15 mouse cellular contexts compared by ENCODE assay signal in the genomic region with DNA sequence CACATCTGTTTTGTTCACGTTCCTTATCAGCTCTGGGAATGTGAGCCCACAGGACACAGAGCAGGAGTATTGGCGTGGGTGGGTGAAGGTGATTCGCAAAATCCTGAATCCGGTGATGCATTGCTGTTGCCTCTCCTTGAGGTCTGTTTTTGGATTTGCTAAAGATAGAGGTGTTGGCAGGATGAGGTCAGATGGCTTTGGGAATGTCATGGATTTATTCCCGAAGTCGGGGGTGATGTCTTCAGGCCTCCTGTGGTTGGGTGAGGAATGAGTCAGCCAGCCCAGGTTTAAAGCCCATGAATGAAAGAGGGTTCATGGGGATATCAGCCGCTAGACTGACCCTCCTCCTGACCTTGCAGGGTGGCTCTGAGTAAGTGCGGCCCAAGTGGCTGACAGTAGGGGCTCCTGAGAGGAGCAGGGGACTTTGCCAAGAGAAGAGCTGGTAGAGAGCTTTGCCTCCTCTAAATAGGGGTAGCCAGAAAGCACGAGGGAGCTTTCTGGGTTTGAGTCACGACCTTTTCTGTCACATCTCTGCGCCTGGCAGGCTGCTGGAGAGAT. TPM values are rescaled to one million over a fixed set of nuclear protein-coding genes. Genes with fewer than 3 reads are reported as not detected.
DNase-seq lines count a peak whose midpoint lies in the region; ATAC-seq and TF ChIP-seq lines count a peak whose summit lies in the region.
"Had no signal": no experiment of that assay in that cellular context is flagged by ENCODE, and none has a peak within 500 bp of the region (broad histone marks: within the 10 kb centered on the region; RNA-seq: fewer than 3 reads in every experiment).

No protein-coding gene starts in this region.

- peaks cover 17% of the 10 kb centered on the region for H3K4me1 ChIP-seq in lung, embryonic 14.5 days (ENCODE audit: insufficient read depth)
- peaks cover 55% of the 10 kb centered on the region for H3K4me1 ChIP-seq in heart, embryonic 12.5 days (replicated peaks)
- peaks cover 25% of the 10 kb centered on the region for H3K4me1 ChIP-seq in hindbrain, embryonic 14.5 days (replicated peaks; ENCODE audit: control insufficient read depth, insufficient read depth, low read length)
- H3K4me1 ChIP-seq in liver, embryonic 11.5 days (replicated peaks; ENCODE audit: control insufficient read depth, insufficient read depth, low read length), result no peaks in the 10 kb centered on the region; the same call in 1 of the 2 replicates

- no peaks in the 10 kb centered on the region for H3K36me3 ChIP-seq in lung, embryonic 14.5 days (ENCODE audit: insufficient read depth)
- H3K36me3 ChIP-seq in heart, embryonic 12.5 days, result no peaks in the 10 kb centered on the region
- H3K36me3 ChIP-seq in hindbrain, embryonic 14.5 days (replicated peaks; ENCODE audit: control insufficient read depth, insufficient read depth), result no peaks in the 10 kb centered on the region
- no peaks in the 10 kb centered on the region for H3K36me3 ChIP-seq in liver, embryonic 11.5 days (ENCODE audit: control insufficient read depth, insufficient read depth, low read length)

- no peak overlapping the region for H3K9ac ChIP-seq in lung, embryonic 14.5 days
- no peak overlapping the region; the same call in 1 of the 2 replicates for H3K9ac ChIP-seq in heart, embryonic 12.5 days
- no peak overlapping the region for H3K9ac ChIP-seq in hindbrain, embryonic 14.5 days
- no peak overlapping the region for H3K9ac ChIP-seq in liver, embryonic 11.5 days (ENCODE audit: low read depth, low read length)
- H3K9ac ChIP-seq: forebrain, embryonic 13.5 days had no signal

- H3K27me3 ChIP-seq in lung, embryonic 14.5 days (ENCODE audit: insufficient read depth, low read length), result no peaks in the 10 kb centered on the region
- no peaks in the 10 kb centered on the region for H3K27me3 ChIP-seq in heart, embryonic 12.5 days (replicated peaks)
- no peaks in the 10 kb centered on the region for H3K27me3 ChIP-seq in hindbrain, embryonic 14.5 days (ENCODE audit: control insufficient read depth, insufficient read depth, low read length)
- no peaks in the 10 kb centered on the region for H3K27me3 ChIP-seq in liver, embryonic 11.5 days (replicated peaks; ENCODE audit: control insufficient read depth, insufficient read depth, low read length)

- no peak for TF ChIP-seq CTCF in lung, embryonic 14.5 days (IDR thresholded peaks at IDR 0.05; ENCODE audit: low read depth)

- H3K4me3 ChIP-seq in lung, embryonic 14.5 days (ENCODE audit: low read depth, low read length), result no peak overlapping the region
- H3K4me3 ChIP-seq in heart, embryonic 12.5 days, result no peak overlapping the region
- no peak overlapping the region for H3K4me3 ChIP-seq in hindbrain, embryonic 14.5 days (replicated peaks; ENCODE audit: low read length)
- H3K4me3 ChIP-seq in liver, embryonic 11.5 days (ENCODE audit: low read depth, low read length), result no peak overlapping the region
- H3K4me3 ChIP-seq: forebrain, embryonic 13.5 days had no signal

- ATAC-seq in lung, embryonic 14.5 days (ENCODE audit: insufficient read depth), result 0 out of 2 replicates have a peak, but pooled peaks have one; percentile 13
- peak; percentile 25; the same call in 1 of the 2 replicates for ATAC-seq in heart, embryonic 12.5 days (ENCODE audit: insufficient number of reproducible peaks, low FRiP score)
- no peak for ATAC-seq in hindbrain, embryonic 14.5 days (ENCODE audit: low FRiP score)
- ATAC-seq in liver, embryonic 11.5 days (replicated peaks; ENCODE audit: low FRiP score), result no peak
- ATAC-seq: forebrain, embryonic 13.5 days; intestine, embryonic 16.5 days had no signal

- H3K27ac ChIP-seq in lung, embryonic 14.5 days (ENCODE audit: low read depth), result no peak overlapping the region
- peak overlapping the region; percentile 71 for H3K27ac ChIP-seq in heart, embryonic 12.5 days (ENCODE audit: poor library complexity, severe bottlenecking)
- H3K27ac ChIP-seq in hindbrain, embryonic 14.5 days, result peak overlapping the region; percentile 54; the same call in 1 of the 2 replicates
- no peak overlapping the region for H3K27ac ChIP-seq in liver, embryonic 11.5 days (ENCODE audit: low read depth, low read length)
- H3K27ac ChIP-seq: forebrain, embryonic 13.5 days had no signal

- DNase-seq in adrenal gland, postnatal 25 days, result peak; percentile 5
- no peak for DNase-seq in adrenal gland, adult 18-20 months (ENCODE audit: low spot score in 2 of 2)
- no peak for DNase-seq in lung, embryonic 14.5 days
- DNase-seq in lung, postnatal 36 days, result no peak
- no peak for DNase-seq in hindbrain, embryonic 14.5 days (ENCODE audit: low spot score)
- no peak for DNase-seq in liver, embryonic 11.5 days (ENCODE audit: low spot score)
- DNase-seq in urinary bladder, postnatal 14 days (ENCODE audit: low spot score), result no peak
- DNase-seq: cerebellum, postnatal 14 days; left cerebral cortex, postnatal 4 days; lung, adult 2 months; right cerebral cortex, adult 18-20 months; thymus, postnatal 36 days had no signal

- no peaks in the 10 kb centered on the region for H3K9me3 ChIP-seq in lung, embryonic 14.5 days (ENCODE audit: low read depth, low read length)
- no peaks in the 10 kb centered on the region for H3K9me3 ChIP-seq in heart, embryonic 12.5 days (replicated peaks)
- H3K9me3 ChIP-seq in hindbrain, embryonic 14.5 days (ENCODE audit: control insufficient read depth, low read length), result no peaks in the 10 kb centered on the region
- H3K9me3 ChIP-seq in liver, embryonic 11.5 days (ENCODE audit: control insufficient read depth, low read length), result no peaks in the 10 kb centered on the region
- H3K9me3 ChIP-seq: forebrain, embryonic 13.5 days had no signal

- H3K4me2 ChIP-seq in lung, embryonic 14.5 days, result no peak overlapping the region
- peak overlapping the region; percentile 30 for H3K4me2 ChIP-seq in heart, embryonic 12.5 days
- no peak overlapping the region for H3K4me2 ChIP-seq in hindbrain, embryonic 14.5 days (replicated peaks)
- no peak overlapping the region for H3K4me2 ChIP-seq in liver, embryonic 11.5 days
- H3K4me2 ChIP-seq: forebrain, embryonic 13.5 days had no signal

- WGBS in lung, embryonic 14.5 days, result 32% methylated on average over 11 of the region's 11 CpGs
- 23% methylated on average over 11 of the region's 11 CpGs for WGBS in heart, embryonic 12.5 days
- WGBS in hindbrain, embryonic 14.5 days, result 58% methylated on average over 11 of the region's 11 CpGs
- 48% methylated on average over 11 of the region's 11 CpGs for WGBS in liver, embryonic 11.5 days

RNA-seq across cellular contexts. Expression of a gene that starts 27.4 kb away (rescaled TPM):
- total RNA-seq in adrenal gland, postnatal 25 days (2021), result 17.8 and 20.4 TPM in 2 replicates
- 10 to 100 TPM; 14.0 to 14.9 TPM for total RNA-seq in adrenal gland, adult 18-20 months (2021)
- polyA plus RNA-seq in lung, embryonic 14.5 days (2014; fragmentation: Nextera tagmentation; extraction: Ambion mirVana), result 9.0 and 10.4 TPM in 2 replicates
- 19.3 and 20.3 TPM in 2 replicates for polyA plus RNA-seq in heart, embryonic 12.5 days (2016; fragmentation: Nextera tagmentation; extraction: Ambion mirVana)
- 29.8 and 33.1 TPM in 2 replicates for polyA plus RNA-seq in hindbrain, embryonic 14.5 days (2014; fragmentation: Nextera tagmentation; extraction: Ambion mirVana)
- 6.3 and 7.3 TPM in 2 replicates for polyA plus RNA-seq in liver, embryonic 11.5 days (2014; fragmentation: Nextera tagmentation; extraction: Ambion mirVana)

Comparison
In these comparisons a context has a peak if more than half of its experiments do, and no peak if none do; other contexts are left out.
1. ATAC-seq: peak in lung, embryonic 14.5 days (single experiment) and heart, embryonic 12.5 days (single experiment); none in hindbrain, embryonic 14.5 days (single experiment) and liver, embryonic 11.5 days (single experiment).
2. H3K27ac ChIP-seq: peak in heart, embryonic 12.5 days (single experiment) and hindbrain, embryonic 14.5 days (single experiment); none in lung, embryonic 14.5 days (single experiment) and liver, embryonic 11.5 days (single experiment).